Mouse (Mus musculus) MEL (cell line): ENCODE measurements around the gene Ggps1. TPM values are rescaled to one million over a fixed set of nuclear protein-coding genes. Genes with fewer than 3 reads are reported as not detected.
A peak's percentile ranks its signal among the peaks of the same experiment; 100 is the strongest.
"Not testable (repeated sequence)": the region's sequence is repeated elsewhere in the genome, so short reads cannot be mapped to it uniquely, and the experiment has no call there.

Experiments
- DNase-seq: peaks from one replicate; pipeline ENCODE4 v3.0.0; 2011; ENCODE audit warnings: low read depth, low spot score
- H3K27ac ChIP-seq: 2 replicates; pipeline ENCODE4 v1.5.1; 2012; ENCODE audit warnings: low read depth, mild to moderate bottlenecking, control low read depth, low read length, moderate library complexity; ENCODE audit not compliant: control insufficient read depth
- H3K27me3 ChIP-seq, 2 experiments: fragments of 150-350 bp in 1 of 2; sonication (generic) in 1 of 2; 2 replicates each; pipeline ENCODE4 v1.6.1; 2012; ENCODE audit warnings: low read length in 2 of 2, mild to moderate bottlenecking in 2 of 2, improper control_type of control experiment in 1 of 2, moderate library complexity in 1 of 2; ENCODE audit not compliant: insufficient read depth in 2 of 2, control insufficient read depth in 1 of 2
- H3K36me3 ChIP-seq, 2 experiments: 2 replicates each; pipeline ENCODE4 v1.6.1; 2012 to 2014; ENCODE audit warnings: low read length in 2 of 2, improper control_type of control experiment in 1 of 2, inconsistent platforms in 1 of 2, mild to moderate bottlenecking in 1 of 2; ENCODE audit not compliant: insufficient read depth in 2 of 2, control insufficient read depth in 1 of 2
- H3K4me1 ChIP-seq, 2 experiments: fragments of 150-350 bp in 1 of 2; sonication (generic) in 1 of 2; 2 replicates each; pipeline ENCODE4 v1.6.1; 2012; ENCODE audit warnings: low read length in 2 of 2, improper control_type of control experiment in 1 of 2, mild to moderate bottlenecking in 1 of 2; ENCODE audit not compliant: insufficient read depth in 2 of 2, control insufficient read depth in 1 of 2
- H3K4me3 ChIP-seq, 2 experiments: fragments of 150-350 bp in 1 of 2; sonication (generic) in 1 of 2; 2 replicates each; pipeline ENCODE4 v1.5.1; 2012; ENCODE audit warnings: low read depth in 2 of 2, low read length in 2 of 2, mild to moderate bottlenecking in 2 of 2, moderate library complexity in 2 of 2, control low read depth in 1 of 2, improper control_type of control experiment in 1 of 2; ENCODE audit not compliant: control insufficient read depth in 1 of 2, insufficient read depth in 1 of 2
- H3K79me2 ChIP-seq: 2 replicates; pipeline ENCODE4 v1.6.1; 2012; ENCODE audit warnings: mild to moderate bottlenecking, low read length, moderate library complexity; ENCODE audit not compliant: control insufficient read depth, poor library complexity, insufficient read depth
- H3K9ac ChIP-seq: 2 replicates; pipeline ENCODE4 v1.6.1; 2012; ENCODE audit warnings: low read depth, mild to moderate bottlenecking, control low read depth, low read length, moderate library complexity; ENCODE audit not compliant: control insufficient read depth, poor library complexity, severe bottlenecking
- H3K9me3 ChIP-seq: fragments of 150-350 bp; sonication (generic); replicated peaks from 2 replicates; pipeline ENCODE4 v1.6.1; 2012; ENCODE audit warnings: mild to moderate bottlenecking, low read length, improper control_type of control experiment, moderate library complexity; ENCODE audit not compliant: insufficient read depth
- CHD1 ChIP-seq: IDR thresholded peaks from 2 replicates; pipeline ENCODE4 v1.6.1; 2012; ENCODE audit warnings: low read depth, mild to moderate bottlenecking, inconsistent platforms, low read length, improper control_type of control experiment
- CHD2 ChIP-seq: IDR thresholded peaks from 2 replicates; pipeline ENCODE4 v1.6.1; 2011; ENCODE audit warnings: low read length, improper control_type of control experiment
- EP300 ChIP-seq, 2 experiments: IDR thresholded peaks; 2 replicates each; pipeline ENCODE4 v1.6.1; 2011; ENCODE audit warnings: improper control_type of control experiment in 2 of 2, low read length in 2 of 2, low read depth in 1 of 2, mild to moderate bottlenecking in 1 of 2
- ETS1 ChIP-seq: IDR thresholded peaks from 2 replicates; pipeline ENCODE4 v1.6.1; 2012; ENCODE audit warnings: low read depth, mild to moderate bottlenecking, inconsistent platforms, low read length, improper control_type of control experiment, moderate library complexity
- GATA1 ChIP-seq: IDR thresholded peaks from 2 replicates; pipeline ENCODE4 v1.6.1; 2011; ENCODE audit warnings: low read depth, low read length, improper control_type of control experiment
- MAZ ChIP-seq: IDR thresholded peaks from 2 replicates; pipeline ENCODE4 v1.6.1; 2012; ENCODE audit warnings: low read depth, mild to moderate bottlenecking, inconsistent platforms, low read length, improper control_type of control experiment
- MXI1 ChIP-seq: IDR thresholded peaks from 2 replicates; pipeline ENCODE4 v1.6.1; 2011; ENCODE audit warnings: mild to moderate bottlenecking, low read depth, low read length, improper control_type of control experiment
- MYB ChIP-seq: IDR thresholded peaks from 2 replicates; pipeline ENCODE4 v1.6.1; 2011; ENCODE audit warnings: mild to moderate bottlenecking, low read depth, low read length, improper control_type of control experiment
- RAD21 ChIP-seq: IDR thresholded peaks from 2 replicates; pipeline ENCODE4 v1.6.1; 2011; ENCODE audit warnings: mild to moderate bottlenecking, low read depth, low read length, improper control_type of control experiment
- SIN3A ChIP-seq: IDR thresholded peaks from 2 replicates; pipeline ENCODE4 v1.6.1; 2012; ENCODE audit warnings: low read length, improper control_type of control experiment, inconsistent platforms
- TAL1 ChIP-seq: IDR thresholded peaks from 2 replicates; pipeline ENCODE4 v1.6.1; 2012; ENCODE audit warnings: mild to moderate bottlenecking, inconsistent platforms, low read length, moderate library complexity, mixed read lengths
- TCF12 ChIP-seq: IDR thresholded peaks from 2 replicates; pipeline ENCODE4 v1.6.1; 2014; ENCODE audit warnings: low read depth, mild to moderate bottlenecking, inconsistent platforms, low read length, improper control_type of control experiment, moderate library complexity
- USF2 ChIP-seq, 2 experiments: IDR thresholded peaks; 2 replicates each; pipeline ENCODE4 v1.6.1; 2011 to 2012; ENCODE audit warnings: improper control_type of control experiment in 2 of 2, low read length in 2 of 2, borderline replicate concordance in 1 of 2, inconsistent platforms in 1 of 2, low read depth in 1 of 2, mild to moderate bottlenecking in 1 of 2; ENCODE audit not compliant: insufficient read depth in 1 of 2
- polyA plus RNA-seq, 2 experiments: library from polyadenylated mRNA; stranded (reverse) in 1 of 2; unstranded in 1 of 2; fragments of >175 nt in 1 of 2; fragments of >200 nt in 1 of 2; gene quantifications; 2 replicates each; pipeline versions ENCODE4 v1.2.1 to v1.2.4; 2012; ENCODE audit warnings: low replicate concordance in 2 of 2, low read depth in 1 of 2; ENCODE audit not compliant: insufficient read length in 2 of 2, insufficient read depth in 1 of 2, missing spikeins in 1 of 2
- total RNA-seq: library from RNA; depleted of rRNA; stranded (reverse); fragments of 300-350 nt; gene quantifications from 2 replicates; pipeline ENCODE4 v1.2.3, GENCODE M21; 2012

The Ggps1 gene
- total and polyA plus RNA-seq, 3 experiments: 23.3 to 31.3 TPM; not detected in 1

DNA sequence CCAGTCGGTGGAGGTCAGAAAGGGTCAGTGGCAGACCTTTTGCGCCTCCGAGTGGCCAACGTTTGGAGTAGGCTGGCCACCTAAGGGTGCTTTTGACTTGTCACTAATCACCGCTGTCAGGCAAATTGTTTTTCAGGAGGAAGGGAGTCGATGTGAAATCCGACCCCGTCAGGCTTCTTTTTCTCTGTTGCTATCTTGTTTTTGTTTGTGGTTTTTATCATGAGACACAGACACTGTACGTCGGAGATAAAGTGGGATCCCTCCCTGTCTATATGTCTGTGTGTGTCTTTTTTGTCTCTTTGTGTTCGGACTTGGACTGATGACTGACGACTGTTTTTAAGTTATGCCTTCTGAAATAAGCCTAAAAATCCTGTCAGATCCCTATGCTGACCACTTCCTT lies 41.9 kb downstream of the Ggps1 start:
- H3K9ac ChIP-seq, H3K4me3 ChIP-seq, H3K79me2 ChIP-seq, H3K27me3 ChIP-seq, DNase-seq, H3K9me3 ChIP-seq: not testable (repeated sequence)
- Histone ChIP-seq H3K27ac (peak overlapping the region; percentile 74; the same call in 1 of the 2 replicates), H3K36me3 (peaks cover 22 to 28% of the 10 kb centered on the region in 2 experiments), H3K4me1 (peaks cover 21 to 29% of the 10 kb centered on the region in 2 experiments)
- TF ChIP-seq ETS1: 0 out of 2 replicates have a peak, but pooled peaks have one; percentile 36
- TF ChIP-seq GATA1: peak; percentile 70
- peak; percentile 41 for TF ChIP-seq TAL1
- TF ChIP-seq EP300 (IDR thresholded peaks at IDR 0.05; ENCODE audit: low read depth in 1 of 2, low read length in 2 of 2): peak; percentile 19 to 61; a peak in 2 of 4 replicates
- peak; percentile 68 for TF ChIP-seq TCF12

GRCm38 (mm10) chr13:14018852-14019251 lies 44.4 kb downstream of the Ggps1 start:
- peaks cover 13 to 26% of the 10 kb centered on the region in 2 experiments for H3K36me3 ChIP-seq
- peaks cover 16 to 21% of the 10 kb centered on the region in 2 experiments for H3K4me1 ChIP-seq
- peak overlapping the region; percentile 83 for H3K27ac ChIP-seq

GRCm38 (mm10) chr13:14018283-14018682 lies 45.0 kb downstream of the Ggps1 start:
- Histone ChIP-seq H3K9ac (peak overlapping the region; percentile 29; the same call in 1 of the 2 replicates), H3K9me3 (no peaks in the 10 kb centered on the region), H3K36me3 (peaks cover 13 to 26% of the 10 kb centered on the region in 2 experiments), H3K27ac (peak overlapping the region; percentile 83), H3K4me1 (peaks cover 16 to 21% of the 10 kb centered on the region in 2 experiments), H3K27me3 (no peaks in the 10 kb centered on the region), H3K4me3 (no peak overlapping the region), H3K79me2 (no peaks in the 10 kb centered on the region)
- TF ChIP-seq CHD2 (no peak), CHD1 (no peak), TCF12 (peak; percentile 83), MXI1 (peak; percentile 60), SIN3A (peak; percentile 50), ETS1 (peak; percentile 81), USF2 (IDR thresholded peaks at IDR 0.05; ENCODE audit: borderline replicate concordance in 1 of 2, insufficient read depth in 1 of 2, low read depth in 1 of 2, low read length in 2 of 2) (no peak), MAZ (no peak), MYB (peak; percentile 56), RAD21 (no peak), GATA1 (peak; percentile 72), EP300 (IDR thresholded peaks at IDR 0.05; ENCODE audit: low read depth in 1 of 2, low read length in 2 of 2) (peak; percentile 70 to 86)
- peak; percentile 42 for DNase-seq

More at GRCm38 (mm10) chr13:14018852-14019251, 44.4 kb downstream of the Ggps1 start:
- no peaks in the 10 kb centered on the region for H3K79me2 ChIP-seq
- H3K4me3 ChIP-seq: no peak overlapping the region
- H3K9ac ChIP-seq: no peak overlapping the region
- 0 out of 2 replicates have a peak, but pooled peaks have one; percentile 9 for TF ChIP-seq ETS1
- TF ChIP-seq USF2 (IDR thresholded peaks at IDR 0.05; ENCODE audit: borderline replicate concordance in 1 of 2, insufficient read depth in 1 of 2, low read depth in 1 of 2, low read length in 2 of 2): no peak
- H3K9me3 ChIP-seq: no peaks in the 10 kb centered on the region
- peak; percentile 77 for DNase-seq
- no peaks in the 10 kb centered on the region for H3K27me3 ChIP-seq
